Mouse (Mus musculus): ENCODE measurements around the gene Zbtb21. TPM values are rescaled to one million over a fixed set of nuclear protein-coding genes. Genes with fewer than 3 reads are reported as not detected.

Gene Zbtb21
- polyA plus RNA-seq (2017; shearing (Covaris generic)), result 18.6 TPM

GRCm38 (mm10) chr16:97962151-97962948 is at the start of gene Zbtb21, which contains the start of gene C2cd2:
Zbtb21 (minus strand) TSS chr16:97962622.
C2cd2 (minus strand) TSS chr16:97962598.

GRCm38 (mm10) chr16:97996616-97997382 is 34.4 kb upstream of the Zbtb21 start, which contains the start of gene B230307C23Rik:
B230307C23Rik (plus strand) TSS chr16:97997315.

Other genes starting within 250 kb of the Zbtb21 start
- 0.48 TPM for gene Ripk4, start 198.8 kb downstream of the Zbtb21 start, polyA plus RNA-seq (2017; shearing (Covaris generic))
- gene Prdm15, start 110.8 kb downstream of the Zbtb21 start, polyA plus RNA-seq (2017; shearing (Covaris generic)), result 29.6 TPM
- 4.9 TPM for gene C2cd2, start within 50 bp of the Zbtb21 start, polyA plus RNA-seq (2017; shearing (Covaris generic))
- gene B230307C23Rik, start 34.7 kb upstream of the Zbtb21 start, polyA plus RNA-seq (2017; shearing (Covaris generic)), result 42.9 TPM
- gene A630089N07Rik, start 119.8 kb upstream of the Zbtb21 start, polyA plus RNA-seq (2017; shearing (Covaris generic)), result 23.6 TPM

Data from activated CD4-positive, CD25-positive, alpha-beta regulatory T cell, adult 9 weeks (primary cell).